Mouse (Mus musculus): ENCODE measurements around the gene Uck2. TPM values are rescaled to one million over a fixed set of nuclear protein-coding genes. Genes with fewer than 3 reads are reported as not detected.
A peak's percentile ranks its signal among the peaks of the same experiment; 100 is the strongest.

The Uck2 gene
- polyA plus RNA-seq, 1 experiment from 2014 or later, result 87.5 TPM

- 0 out of 2 replicates have a peak, but pooled peaks cover 1% of the 10 kb centered on the region for H3K27me3 ChIP-seq
- peak; percentile 46 for ATAC-seq (replicated peaks; ENCODE audit: low FRiP score)
- H3K27ac ChIP-seq, result peak overlapping the region; percentile 98
- peak overlapping the region; percentile 78 for H3K9ac ChIP-seq
- H3K9me3 ChIP-seq (replicated peaks), result no peaks in the 10 kb centered on the region
- no peaks in the 10 kb centered on the region for H3K36me3 ChIP-seq
- under 1% methylated on average over 44 of the region's 44 CpGs for WGBS
- H3K4me3 ChIP-seq (replicated peaks), result peak overlapping the region; percentile 93
- peak overlapping the region; percentile 84 for H3K4me2 ChIP-seq
- peaks cover 39% of the 10 kb centered on the region for H3K4me1 ChIP-seq
These were observed 1.5 kb downstream of the Uck2 start for GRCm38 (mm10) chr1:167283441-167284257.

- 49% methylated on average over 5 of the region's 5 CpGs for WGBS
- Histone ChIP-seq H3K9ac (peak overlapping the region; percentile 78; the same call in 1 of the 2 replicates), H3K36me3 (no peaks in the 10 kb centered on the region), H3K4me1 (peaks cover 39% of the 10 kb centered on the region), H3K4me3 (replicated peaks) (peak overlapping the region; percentile 93), H3K4me2 (peak overlapping the region; percentile 84), H3K27me3 (no peaks in the 10 kb centered on the region), H3K27ac (no peak overlapping the region), H3K9me3 (replicated peaks) (no peaks in the 10 kb centered on the region)
- ATAC-seq (replicated peaks; ENCODE audit: low FRiP score), result no peak
These were observed 2.4 kb downstream of the Uck2 start for GRCm38 (mm10) chr1:167282768-167283167.

GRCm38 (mm10) chr1:167282112-167282511 is 3.0 kb downstream of the Uck2 start:
- Histone ChIP-seq H3K9ac (0 out of 2 replicates have a peak overlapping the region, but pooled peaks have one; percentile 2), H3K4me3 (replicated peaks) (no peak overlapping the region), H3K4me2 (0 out of 2 replicates have a peak overlapping the region, but pooled peaks have one; percentile 84), H3K27ac (no peak overlapping the region), H3K9me3 (replicated peaks) (no peaks in the 10 kb centered on the region), H3K4me1 (peaks cover 39% of the 10 kb centered on the region), H3K27me3 (no peaks in the 10 kb centered on the region), H3K36me3 (no peaks in the 10 kb centered on the region)
- no peak for ATAC-seq (replicated peaks; ENCODE audit: low FRiP score)
- WGBS, result 79% methylated on average over 3 of the region's 3 CpGs

- 84% methylated on average over 10 of the region's 10 CpGs for WGBS
- ATAC-seq (replicated peaks; ENCODE audit: low FRiP score), result no peak
- Histone ChIP-seq H3K9me3 (replicated peaks) (no peaks in the 10 kb centered on the region), H3K4me1 (peaks cover 31% of the 10 kb centered on the region), H3K4me3 (replicated peaks) (no peak overlapping the region), H3K9ac (no peak overlapping the region), H3K4me2 (no peak overlapping the region), H3K27me3 (no peaks in the 10 kb centered on the region), H3K36me3 (no peaks in the 10 kb centered on the region), H3K27ac (no peak overlapping the region)
These were observed 5.1 kb downstream of the Uck2 start for GRCm38 (mm10) chr1:167280061-167280460.

GRCm38 (mm10) chr1:167279160-167279715 is 5.9 kb downstream of the Uck2 start:
- no peak overlapping the region for H3K9ac ChIP-seq
- no peaks in the 10 kb centered on the region for H3K9me3 ChIP-seq (replicated peaks)
- H3K4me2 ChIP-seq, result no peak overlapping the region
- peaks cover 37% of the 10 kb centered on the region for H3K4me1 ChIP-seq
- no peaks in the 10 kb centered on the region for H3K36me3 ChIP-seq
- 83% methylated on average over 13 of the region's 13 CpGs for WGBS
- H3K4me3 ChIP-seq (replicated peaks), result no peak overlapping the region
- no peak for ATAC-seq (replicated peaks; ENCODE audit: low FRiP score)
- H3K27ac ChIP-seq, result no peak overlapping the region
- H3K27me3 ChIP-seq, result no peaks in the 10 kb centered on the region

DNA sequence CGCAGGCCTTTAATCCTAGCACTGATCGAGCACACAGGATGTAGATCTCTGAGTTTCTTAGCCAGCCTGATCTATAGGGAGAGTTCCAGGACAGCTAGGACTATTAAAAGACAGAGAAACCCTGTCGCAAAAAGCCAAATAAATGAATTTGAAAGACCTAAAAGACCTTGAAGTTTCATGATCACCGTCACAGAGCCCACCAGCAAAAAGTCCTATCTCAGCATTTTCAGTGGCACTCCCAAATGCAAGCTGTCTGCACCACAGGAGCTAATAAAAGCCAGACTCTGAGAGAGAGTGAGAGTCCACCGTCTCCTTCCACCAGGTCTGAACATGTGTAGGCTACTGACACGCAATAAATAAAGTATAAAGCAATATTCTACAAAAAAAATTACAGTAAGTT is 6.7 kb downstream of the Uck2 start:
- Histone ChIP-seq H3K9ac (no peak overlapping the region), H3K4me1 (peaks cover 46% of the 10 kb centered on the region), H3K4me3 (replicated peaks) (no peak overlapping the region), H3K36me3 (no peaks in the 10 kb centered on the region), H3K27me3 (no peaks in the 10 kb centered on the region), H3K9me3 (replicated peaks) (no peaks in the 10 kb centered on the region), H3K27ac (no peak overlapping the region), H3K4me2 (no peak overlapping the region)
- ATAC-seq (replicated peaks; ENCODE audit: low FRiP score), result no peak
- WGBS, result 70% methylated on average over 6 of the region's 6 CpGs

DNA sequence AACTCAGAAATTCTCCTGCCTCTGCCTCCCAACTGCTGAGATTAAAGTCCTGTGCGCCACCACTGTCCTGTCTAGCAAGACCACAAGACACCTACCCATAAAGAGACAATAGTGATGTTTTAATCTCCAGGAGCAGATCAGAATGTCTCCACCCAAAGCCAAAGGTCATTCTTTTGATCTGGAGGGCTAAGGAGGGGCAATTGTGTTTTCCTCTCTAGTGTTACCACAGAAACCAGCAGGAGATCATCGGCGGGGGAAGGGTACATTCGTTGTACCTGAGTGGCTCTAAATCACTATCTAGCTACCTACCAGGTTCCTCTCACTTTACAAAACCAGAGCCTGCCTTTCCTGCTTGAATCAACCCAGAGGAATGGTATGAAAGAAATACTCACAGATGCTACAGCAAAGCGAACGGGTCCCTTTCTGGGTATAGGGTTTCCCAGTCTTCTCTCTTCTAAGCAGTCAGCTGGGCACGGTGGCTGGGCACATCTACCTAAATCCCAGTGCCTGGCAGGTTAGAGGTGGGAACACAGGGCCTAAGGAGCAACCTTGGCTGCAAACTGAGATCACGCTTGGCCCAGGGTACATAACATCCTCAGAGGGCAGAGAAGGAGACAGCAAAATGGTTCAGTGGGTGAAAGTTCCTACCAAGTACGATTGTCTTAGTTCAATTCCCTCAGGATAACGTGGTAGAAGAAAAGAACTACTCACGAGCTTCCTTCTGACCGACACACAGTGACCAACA is 10.3 kb downstream of the Uck2 start:
- WGBS, result 78% methylated on average over 12 of the region's 12 CpGs
- H3K9ac ChIP-seq, result no peak overlapping the region
- H3K4me3 ChIP-seq (replicated peaks), result no peak overlapping the region
- ATAC-seq (replicated peaks; ENCODE audit: low FRiP score), result no peak
- no peaks in the 10 kb centered on the region for H3K36me3 ChIP-seq
- H3K9me3 ChIP-seq (replicated peaks), result no peaks in the 10 kb centered on the region
- H3K27ac ChIP-seq, result no peak overlapping the region
- H3K27me3 ChIP-seq, result no peaks in the 10 kb centered on the region
- H3K4me1 ChIP-seq, result peaks cover 48% of the 10 kb centered on the region
- H3K4me2 ChIP-seq, result no peak overlapping the region

- 62% methylated on average over 14 of the region's 14 CpGs for WGBS
- no peak overlapping the region for H3K4me3 ChIP-seq (replicated peaks)
- ATAC-seq (replicated peaks; ENCODE audit: low FRiP score), result no peak
- H3K36me3 ChIP-seq, result no peaks in the 10 kb centered on the region
- H3K27ac ChIP-seq, result no peak overlapping the region
- no peak overlapping the region for H3K9ac ChIP-seq
- peaks cover 54% of the 10 kb centered on the region for H3K4me1 ChIP-seq
- H3K4me2 ChIP-seq, result no peak overlapping the region
- no peaks in the 10 kb centered on the region for H3K9me3 ChIP-seq (replicated peaks)
- H3K27me3 ChIP-seq, result no peaks in the 10 kb centered on the region
These were observed 11.5 kb downstream of the Uck2 start for GRCm38 (mm10) chr1:167273380-167274163.

DNA sequence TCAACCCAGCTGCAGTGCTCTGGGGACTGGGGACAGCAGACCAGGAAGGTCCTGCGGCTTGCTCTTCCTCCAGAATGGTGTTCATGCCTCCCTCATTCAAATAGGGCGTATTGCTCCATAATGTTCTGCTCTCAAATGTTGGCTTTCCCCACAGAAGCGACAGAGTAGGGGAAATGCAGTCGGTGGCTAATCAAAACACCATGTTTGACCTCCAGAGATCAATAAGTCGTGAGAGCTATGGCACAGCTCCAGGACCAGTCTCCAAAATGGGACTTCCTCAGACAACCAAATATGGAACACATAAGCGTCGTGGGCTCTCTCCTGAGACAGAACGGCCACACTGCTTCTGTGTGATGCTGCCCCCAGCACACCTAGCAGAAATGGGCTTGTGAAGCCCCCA is 13.3 kb downstream of the Uck2 start:
- H3K36me3 ChIP-seq, result no peaks in the 10 kb centered on the region
- no peak for ATAC-seq (replicated peaks; ENCODE audit: low FRiP score)
- H3K4me2 ChIP-seq, result no peak overlapping the region
- H3K27me3 ChIP-seq, result no peaks in the 10 kb centered on the region
- H3K9ac ChIP-seq, result no peak overlapping the region
- 44% methylated on average over 8 of the region's 8 CpGs for WGBS
- H3K9me3 ChIP-seq (replicated peaks), result no peaks in the 10 kb centered on the region
- no peak overlapping the region for H3K4me3 ChIP-seq (replicated peaks)
- H3K4me1 ChIP-seq, result peaks cover 58% of the 10 kb centered on the region
- H3K27ac ChIP-seq, result no peak overlapping the region

DNA sequence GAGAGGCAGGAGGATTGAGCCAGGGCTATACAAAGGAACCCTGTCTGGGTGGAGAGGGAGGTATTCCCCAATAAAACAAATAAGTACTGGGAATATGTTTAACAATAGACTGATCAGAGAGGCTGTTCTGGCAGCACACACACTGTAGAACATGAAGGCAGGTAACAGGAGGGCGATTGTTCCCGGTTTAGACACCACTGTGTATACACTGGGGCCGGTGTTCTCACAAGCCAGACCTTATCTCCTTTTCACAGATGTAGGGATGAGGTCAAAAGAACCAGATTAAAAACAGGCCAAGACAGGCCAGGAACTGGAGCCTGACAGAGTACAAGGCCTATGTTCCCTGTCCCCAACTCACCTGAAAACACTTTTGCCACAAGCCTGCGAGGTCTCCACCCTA is 13.8 kb downstream of the Uck2 start:
- ATAC-seq (replicated peaks; ENCODE audit: low FRiP score), result peak; percentile 19; the same call in 1 of the 2 replicates
- H3K27me3 ChIP-seq, result no peaks in the 10 kb centered on the region
- WGBS, result 41% methylated on average over 4 of the region's 4 CpGs
- H3K27ac ChIP-seq, result no peak overlapping the region
- peaks cover 58% of the 10 kb centered on the region for H3K4me1 ChIP-seq
- no peak overlapping the region for H3K9ac ChIP-seq
- H3K4me3 ChIP-seq (replicated peaks), result no peak overlapping the region
- peak overlapping the region; percentile 54 for H3K4me2 ChIP-seq
- no peaks in the 10 kb centered on the region for H3K9me3 ChIP-seq (replicated peaks)
- H3K36me3 ChIP-seq, result no peaks in the 10 kb centered on the region

GRCm38 (mm10) chr1:167270342-167271111 is 14.6 kb downstream of the Uck2 start:
- peak; percentile 50 for ATAC-seq (replicated peaks; ENCODE audit: low FRiP score)
- Histone ChIP-seq H3K4me3 (replicated peaks) (peak overlapping the region; percentile 24), H3K9me3 (replicated peaks) (no peaks in the 10 kb centered on the region), H3K9ac (peak overlapping the region; percentile 39; the same call in 1 of the 2 replicates), H3K4me1 (peaks cover 58% of the 10 kb centered on the region), H3K36me3 (0 out of 2 replicates have a peak, but pooled peaks cover under 1% of the 10 kb centered on the region), H3K4me2 (peak overlapping the region; percentile 54), H3K27me3 (no peaks in the 10 kb centered on the region), H3K27ac (peak overlapping the region; percentile 61)
- WGBS, result 12% methylated on average over 19 of the region's 19 CpGs
